Mouse (Mus musculus): ENCODE measurements around the gene Rpsa. TPM values are rescaled to one million over a fixed set of nuclear protein-coding genes. Genes with fewer than 3 reads are reported as not detected.

Rpsa gene
- polyA plus RNA-seq, 3 experiments from 2014 or later: 2,403 to 3,589 (median 3,256) TPM

DNA sequence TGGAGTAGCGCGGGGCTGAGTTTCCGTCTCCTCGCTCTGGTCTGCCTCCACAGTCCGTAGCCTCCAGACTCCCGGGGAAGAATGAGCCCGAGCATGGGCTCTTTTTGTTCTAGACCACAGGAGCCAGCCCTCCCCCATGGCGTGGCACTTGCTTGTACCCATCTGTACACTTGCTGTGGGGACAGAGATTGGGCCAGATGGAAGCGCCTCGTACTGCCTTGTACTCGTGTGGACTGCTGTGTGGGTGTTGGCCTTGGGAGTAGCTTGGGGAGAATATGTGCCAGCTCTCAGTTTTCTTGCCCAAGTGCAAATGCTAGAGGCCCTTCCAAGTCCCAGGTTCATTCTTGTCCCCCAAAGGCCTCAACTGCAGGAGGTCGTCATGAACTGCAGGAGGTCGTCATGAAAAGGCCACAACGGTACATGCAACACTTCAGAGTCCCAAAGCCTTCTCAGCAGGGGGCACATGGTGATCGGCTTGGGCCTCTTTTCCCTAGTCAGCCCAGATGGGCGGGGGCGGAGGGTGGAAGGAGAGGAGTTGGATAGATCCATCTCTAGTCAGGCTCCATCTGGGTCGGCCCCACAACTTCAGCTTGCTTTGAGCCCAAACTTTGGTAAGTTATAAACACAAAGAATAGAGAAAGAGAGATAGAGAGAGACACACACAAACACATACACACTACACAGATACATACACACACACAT is 47.1 kb downstream of the Rpsa start:
- no peak for ATAC-seq

DNA sequence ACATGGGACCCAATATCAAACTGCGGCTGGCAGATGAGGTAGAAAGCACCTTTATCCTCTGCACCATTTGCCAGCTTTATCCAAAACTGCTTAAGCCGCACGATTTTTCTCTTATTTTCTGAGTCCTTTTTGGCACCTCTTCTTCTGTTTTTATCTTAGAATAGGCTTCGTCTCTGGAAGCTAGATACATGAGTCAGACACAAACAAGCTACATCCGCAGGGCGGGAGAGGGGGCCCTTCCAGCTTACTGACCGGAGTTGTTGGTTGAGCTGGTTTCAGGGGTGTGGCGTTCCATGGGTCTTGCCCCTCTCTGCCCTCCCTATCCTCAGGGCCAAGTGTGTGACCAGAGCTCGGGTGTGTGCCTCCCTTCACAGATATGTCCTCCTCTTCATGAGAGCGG is 51.3 kb downstream of the Rpsa start:
- ATAC-seq: no peak

Other genes with a start within 250 kb of the Rpsa start
- gene Wdr48, start 232.8 kb upstream of the Rpsa start, polyA plus RNA-seq (2017; shearing (Covaris generic)): 10 to 100 TPM; 32.2 to 48.1 (median 43.3) TPM
- 1 to 10 TPM; 2.9 to 4.8 (median 4.5) TPM for gene Gorasp1, start 190.1 kb upstream of the Rpsa start, polyA plus RNA-seq (2017; shearing (Covaris generic))
- gene Ttc21a, start 190.1 kb upstream of the Rpsa start, polyA plus RNA-seq (2017; shearing (Covaris generic)): not detected
- 10 to 100 TPM; 21.7 to 47.3 (median 39.5) TPM for gene Csrnp1, start 143.0 kb upstream of the Rpsa start, polyA plus RNA-seq (2017; shearing (Covaris generic))
- not detected for gene Xirp1, start 104.1 kb upstream of the Rpsa start, polyA plus RNA-seq (2017; shearing (Covaris generic))
- 1 to 10 TPM in 1 of 3 experiments, under 1 TPM in 2; 0.29 to 1.2 (median 0.43) TPM for gene Cx3cr1, start 57.8 kb upstream of the Rpsa start, polyA plus RNA-seq (2017; shearing (Covaris generic))
- gene Ccr8, start 35.6 kb upstream of the Rpsa start, polyA plus RNA-seq (2017; shearing (Covaris generic)): 100 to 1,000 TPM in 1 of 3 experiments, 10 to 100 TPM in 2; 58.7 to 102 (median 87.0) TPM
- gene Slc25a38, start 17.3 kb upstream of the Rpsa start, polyA plus RNA-seq (2017; shearing (Covaris generic)): 10 to 100 TPM; 17.6 to 21.3 (median 18.1) TPM
- gene Mobp, start 22.0 kb downstream of the Rpsa start, polyA plus RNA-seq (2017; shearing (Covaris generic)): under 1 TPM in 1 of 3 experiments, not detected in 2; 0.21 TPM
- not detected for gene Myrip, start 173.8 kb downstream of the Rpsa start, polyA plus RNA-seq (2017; shearing (Covaris generic))